Mouse (Mus musculus) liver (tissue): Measurements from ENCODE around the gene Gm4871.
"Not testable (repeated sequence)": the region's sequence is repeated elsewhere in the genome, so short reads cannot be mapped to it uniquely, and the experiment has no call there.

ENCODE experiments used
- DNase-seq: peaks from one replicate; pipeline ENCODE4 v3.0.0-alpha.2; 2020; ENCODE audit warnings: mixed read lengths

Gm4871 gene

DNA sequence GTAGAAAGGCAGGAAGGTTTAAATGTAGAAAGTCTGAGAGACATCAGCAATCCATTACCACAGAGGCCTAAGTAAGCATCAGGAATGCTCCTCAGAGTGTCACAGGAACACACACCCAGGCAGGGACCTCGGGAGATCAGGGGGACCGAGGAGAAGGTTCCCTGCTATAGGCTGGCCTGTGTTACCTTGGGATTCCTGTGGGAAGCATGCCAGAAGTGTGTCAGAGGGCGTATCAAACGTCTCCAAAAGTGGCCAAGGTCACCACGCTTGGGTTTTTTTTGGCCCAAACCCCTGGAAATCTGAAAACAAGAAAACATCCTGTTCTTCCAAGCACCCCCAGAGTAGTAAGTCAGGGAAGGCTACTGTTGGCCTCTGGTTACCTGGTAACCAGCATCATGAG, at the start of gene Gm4871:
Gene Gm4871 (minus strand): TSS at position 364 of the 400 bp plus-strand sequence.
- DNase-seq, result not testable (repeated sequence)

DNA sequence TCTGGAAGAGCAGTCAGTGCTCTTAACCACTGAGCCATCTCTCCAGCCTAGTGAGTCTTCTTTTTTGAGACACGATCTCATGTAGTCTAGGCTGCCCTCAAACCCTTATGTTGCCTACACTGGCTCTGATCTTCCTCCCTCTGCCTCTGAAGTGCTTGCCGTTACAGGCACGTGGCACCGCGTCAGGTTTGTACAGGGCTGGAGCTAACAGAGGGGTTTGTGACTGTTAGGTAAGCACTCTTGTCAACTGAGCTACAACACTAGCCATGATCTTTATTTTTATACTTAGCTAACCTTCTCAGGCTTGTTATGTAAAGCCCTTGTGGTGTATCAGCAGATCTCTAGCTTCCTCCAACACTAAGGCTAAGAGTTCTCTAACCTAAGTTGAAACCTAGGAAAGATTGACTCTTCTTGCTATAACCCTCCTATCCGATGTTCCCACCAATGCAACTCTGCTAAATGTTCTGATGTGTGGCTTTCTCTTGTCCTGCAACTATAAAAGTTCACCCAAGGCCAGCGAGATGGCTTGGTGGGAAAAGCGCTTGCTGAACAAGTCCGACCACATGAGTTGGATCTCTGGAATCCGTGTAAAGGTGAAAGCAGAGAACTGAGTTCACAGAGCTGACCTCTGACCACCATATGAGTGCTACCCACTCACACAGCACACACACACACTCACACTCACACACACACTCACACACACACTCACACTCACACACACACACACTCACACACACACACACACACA, 49.5 kb upstream of the Gm4871 start:
- DNase-seq, result no peak

DNA sequence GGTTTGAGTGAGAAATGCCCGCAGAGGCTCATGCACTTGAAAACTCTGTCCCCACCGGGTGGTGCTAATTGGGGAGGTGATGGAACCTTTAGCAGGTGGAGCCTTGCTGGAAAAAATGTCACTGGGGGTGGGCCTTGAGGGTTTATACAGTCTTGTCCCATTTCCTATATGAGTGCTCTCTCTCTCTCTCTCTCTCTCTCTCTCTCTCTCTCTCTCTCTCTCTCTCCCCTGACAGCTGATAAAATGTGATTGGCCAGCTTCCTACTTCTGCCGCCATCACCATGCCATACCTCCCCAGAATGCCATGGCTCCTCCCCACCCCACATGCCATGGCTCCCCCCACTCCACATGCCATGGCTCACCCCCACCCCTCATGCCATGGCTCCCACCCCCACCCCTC, 42.5 kb upstream of the Gm4871 start:
- DNase-seq, result no peak

DNA sequence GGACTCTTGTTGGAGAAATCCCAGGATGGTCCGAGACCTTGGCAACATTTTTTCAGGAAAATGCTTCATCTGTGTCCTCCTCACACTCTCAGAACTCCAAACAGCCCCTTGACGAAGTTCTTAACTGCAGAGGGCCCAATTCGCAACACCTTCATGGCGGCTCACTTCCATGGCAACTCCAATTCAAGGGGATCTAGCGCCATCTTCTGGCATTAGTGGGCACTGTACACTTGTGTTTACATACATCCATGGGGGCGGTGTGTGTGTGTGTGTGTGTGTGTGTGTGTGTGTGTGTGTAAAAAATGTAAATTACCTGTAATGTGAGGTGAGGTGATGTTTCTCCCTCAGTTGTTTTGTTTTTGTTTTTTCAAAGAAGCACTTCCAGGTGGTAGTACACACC, 38.8 kb upstream of the Gm4871 start:
- peak; percentile 22 for DNase-seq

DNA sequence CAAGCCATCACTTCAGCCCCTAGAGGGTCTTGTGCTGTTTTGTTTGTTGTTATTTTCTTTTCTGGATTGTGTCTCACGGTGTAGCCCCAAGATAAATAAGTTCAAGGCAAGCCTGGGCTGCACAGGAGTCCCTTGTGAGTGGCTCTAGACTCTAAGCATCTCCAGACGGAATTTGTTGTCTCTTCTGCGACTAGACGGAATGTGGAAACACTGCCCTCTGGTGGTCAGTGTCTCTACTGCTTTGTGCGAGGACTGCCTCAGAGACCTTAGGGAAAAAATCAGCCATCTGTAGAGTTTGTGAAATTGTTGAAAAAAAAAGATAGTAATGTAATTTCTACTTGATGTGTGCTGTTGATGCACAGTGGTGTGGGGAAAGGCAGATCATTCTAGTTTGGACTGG, 37.2 kb upstream of the Gm4871 start:
- peak; percentile 69 for DNase-seq

DNA sequence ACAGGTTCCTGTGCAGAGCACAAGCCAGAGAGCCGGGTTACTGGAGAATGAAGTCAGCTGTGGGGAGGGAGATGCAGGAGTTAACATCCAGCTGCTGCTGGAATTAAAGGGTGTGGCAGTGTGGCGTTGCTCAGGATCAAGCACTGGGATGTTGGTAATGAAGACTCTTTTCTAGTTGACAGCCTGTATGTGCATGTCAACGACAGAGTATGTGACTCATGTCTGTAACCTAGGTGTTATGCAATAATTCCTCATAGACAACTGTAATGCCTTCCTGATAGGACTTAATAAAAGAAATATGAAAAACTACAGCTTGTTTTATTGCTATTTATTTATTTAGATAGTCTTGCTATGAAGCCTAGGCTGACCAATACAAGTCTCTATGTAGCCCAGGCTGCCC, 36.3 kb upstream of the Gm4871 start:
- DNase-seq, result no peak

DNA sequence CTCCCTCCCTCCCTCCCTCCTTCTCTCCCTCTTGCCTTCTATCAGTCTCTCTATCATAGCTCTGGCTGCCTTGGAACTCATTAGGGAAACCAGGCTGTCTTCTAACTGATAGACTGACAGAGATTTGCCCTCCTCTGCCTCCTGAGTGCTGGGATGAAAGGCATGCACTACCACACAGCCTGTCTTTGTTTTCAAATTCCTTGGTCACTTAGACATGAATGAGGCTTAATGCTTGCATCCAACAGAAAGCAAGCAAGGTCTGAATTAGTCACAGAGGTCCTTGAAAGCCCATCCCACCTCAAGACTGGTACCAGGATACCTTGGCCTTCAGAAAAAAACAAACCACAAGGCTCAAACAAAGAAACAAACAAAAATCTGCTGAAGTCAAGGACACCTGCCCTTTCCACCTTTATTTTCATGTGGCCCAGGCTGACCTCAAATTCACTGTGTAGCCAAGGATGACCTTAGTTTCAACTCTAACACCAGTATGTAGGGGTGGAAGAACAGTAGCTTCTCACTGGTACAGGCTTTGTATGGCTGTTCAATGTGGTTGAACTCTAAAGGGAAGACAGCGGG, 32.3 kb upstream of the Gm4871 start:
- DNase-seq, result no peak

DNA sequence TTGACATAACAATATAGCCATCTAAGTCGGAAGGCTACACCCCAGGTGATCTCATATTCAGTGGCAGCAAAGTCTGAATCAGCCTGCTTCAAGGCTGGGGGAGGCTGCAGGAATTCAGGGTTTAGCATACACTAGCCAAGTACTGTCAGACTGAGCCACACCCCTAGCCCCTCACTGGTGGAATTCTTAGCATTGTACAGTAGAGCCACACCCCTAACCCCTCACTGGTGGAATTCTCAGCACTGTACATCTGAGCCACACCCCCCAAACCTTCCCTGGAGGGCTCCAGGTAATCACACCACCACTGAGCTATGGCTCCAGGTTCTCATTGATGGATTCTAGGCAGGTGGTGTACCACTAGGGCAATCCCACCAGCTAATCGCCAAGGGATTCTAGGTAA, 27.0 kb upstream of the Gm4871 start:
- no peak for DNase-seq

DNA sequence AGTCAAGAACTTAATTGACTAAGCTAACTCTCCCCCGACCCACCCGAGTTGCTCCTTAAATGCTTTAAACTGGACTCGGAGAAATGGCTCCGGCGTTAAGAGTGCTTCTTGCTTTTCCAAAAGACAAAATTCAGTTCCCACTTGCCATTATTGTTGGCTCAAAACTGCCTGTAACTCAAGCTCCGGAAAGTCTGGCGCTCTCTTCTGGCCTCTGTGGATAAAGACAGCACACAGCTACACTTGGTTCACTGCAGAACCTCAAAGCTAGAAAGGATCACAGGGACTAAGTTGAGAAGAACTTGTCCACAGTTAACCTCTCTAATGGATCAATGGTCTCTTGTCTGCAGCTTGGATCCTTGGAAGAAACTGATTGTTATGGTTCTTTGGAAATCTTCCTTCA, 26.2 kb upstream of the Gm4871 start:
- DNase-seq, result no peak

DNA sequence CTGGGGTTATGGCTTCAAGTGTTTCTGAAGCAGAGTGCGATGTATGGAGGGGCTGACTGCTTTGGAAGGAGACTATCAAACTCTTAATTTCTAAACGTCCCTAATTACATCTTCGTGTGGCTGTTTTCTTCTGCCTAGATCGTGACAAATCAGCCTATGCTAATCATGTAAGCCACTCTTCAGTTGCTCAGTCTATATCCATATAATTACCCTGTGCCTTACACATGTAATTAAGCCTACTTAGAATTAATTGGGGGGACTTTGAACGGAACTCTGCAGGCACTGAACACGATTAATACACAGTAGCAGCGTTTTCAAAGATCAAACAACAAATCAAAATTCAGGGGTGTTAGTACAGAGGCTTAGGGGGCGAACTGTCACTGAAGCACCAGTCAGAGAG, 25.4 kb upstream of the Gm4871 start:
- DNase-seq, result no peak

DNA sequence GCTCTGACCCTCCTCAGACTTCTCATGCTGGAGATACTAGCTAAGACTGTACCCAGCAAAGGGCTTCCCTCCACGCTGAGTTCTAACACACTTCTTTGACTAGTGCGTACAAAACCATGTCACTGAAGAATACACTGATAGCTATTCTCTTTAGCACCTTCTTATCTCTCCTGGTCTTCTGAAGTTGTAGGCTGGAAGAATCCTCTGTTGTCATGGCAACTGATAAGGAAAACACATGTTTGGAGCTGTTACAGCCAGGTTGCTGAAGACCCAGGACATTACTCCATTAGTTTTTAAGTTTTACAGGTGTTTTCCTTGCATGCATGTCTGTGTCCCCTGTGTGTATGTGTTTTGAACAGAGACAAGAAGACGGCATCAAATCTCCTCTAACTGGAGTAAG, 21.6 kb upstream of the Gm4871 start:
- not testable (repeated sequence) for DNase-seq

DNA sequence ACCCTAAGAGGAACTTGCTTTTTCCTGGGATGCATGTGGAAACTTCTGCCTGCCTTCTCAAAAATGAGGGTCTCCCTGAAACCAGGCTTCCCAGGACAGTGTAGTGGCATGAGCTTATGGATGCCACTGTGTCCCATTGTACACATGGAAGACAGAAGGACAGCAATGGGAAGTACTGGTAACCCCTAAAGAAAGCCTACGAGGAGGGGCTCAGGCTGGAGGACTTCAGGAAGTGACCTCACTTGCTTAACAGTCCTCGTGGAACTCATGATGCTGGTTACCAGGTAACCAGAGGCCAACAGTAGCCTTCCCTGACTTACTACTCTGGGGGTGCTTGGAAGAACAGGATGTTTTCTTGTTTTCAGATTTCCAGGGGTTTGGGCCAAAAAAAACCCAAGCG, 10.1 kb upstream of the Gm4871 start, which contains the start of gene 1700018F24Rik:
Gene 1700018F24Rik (plus strand): TSS at position 301 of the 400 bp plus-strand sequence.
- not testable (repeated sequence) for DNase-seq

DNA sequence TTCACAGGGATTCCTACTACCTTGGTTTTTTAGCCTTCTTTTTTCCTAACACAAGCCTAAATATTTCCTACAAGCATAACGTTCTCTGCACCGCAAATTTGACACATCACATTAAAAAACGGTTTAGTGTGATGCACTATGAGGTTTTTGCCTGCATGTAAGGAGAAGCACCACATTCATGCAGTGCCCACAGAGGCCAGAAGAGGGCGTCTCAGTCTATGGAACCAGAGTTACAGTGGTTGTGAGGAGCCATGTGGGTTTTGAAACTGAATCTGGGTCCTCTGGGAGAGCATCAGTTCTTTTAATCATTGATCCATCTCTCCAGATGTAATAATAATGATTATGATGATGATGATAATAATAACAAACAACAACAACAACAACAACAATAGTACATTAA, 9.1 kb upstream of the Gm4871 start:
- peak; percentile 38 for DNase-seq

DNA sequence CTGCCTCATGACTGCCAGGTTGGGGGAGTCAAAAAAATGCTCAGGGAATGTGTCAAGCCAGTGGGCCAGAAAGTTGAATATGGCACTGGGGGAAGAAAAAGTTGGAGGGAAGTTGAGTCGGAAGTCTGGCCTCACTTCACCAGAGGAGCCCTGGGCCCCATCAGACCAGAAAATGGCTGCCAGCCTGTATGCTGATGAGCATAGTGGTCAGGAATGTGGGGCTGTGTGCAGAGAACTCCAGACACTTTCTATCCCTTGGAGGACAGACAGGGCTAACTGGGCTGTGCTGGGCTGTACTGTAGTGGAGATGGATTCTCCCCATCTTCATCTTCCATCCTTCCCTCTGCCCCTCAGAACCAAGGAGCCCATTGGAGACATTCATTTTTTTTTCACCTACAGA, 2.1 kb downstream of the Gm4871 start:
- DNase-seq, result not testable (repeated sequence)

DNA sequence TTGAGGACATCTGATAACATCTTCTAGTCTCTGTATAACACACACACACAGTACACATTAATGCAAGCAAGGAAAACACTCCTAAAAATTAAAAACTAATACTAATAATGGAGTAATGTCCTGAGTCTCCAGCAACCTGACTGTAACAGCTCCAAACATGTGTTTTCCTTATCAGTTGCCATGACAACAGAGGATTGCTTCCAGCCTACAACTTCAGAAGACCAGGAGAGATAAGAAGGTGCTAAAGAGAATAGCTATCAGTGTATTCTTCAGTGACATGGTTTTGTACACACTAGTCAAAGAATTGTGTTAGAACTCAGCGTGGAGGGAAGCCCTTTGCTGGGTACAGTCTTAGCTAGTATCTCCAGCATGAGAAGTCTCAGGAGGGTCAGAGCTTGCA, 11.8 kb downstream of the Gm4871 start:
- DNase-seq, result not testable (repeated sequence)

DNA sequence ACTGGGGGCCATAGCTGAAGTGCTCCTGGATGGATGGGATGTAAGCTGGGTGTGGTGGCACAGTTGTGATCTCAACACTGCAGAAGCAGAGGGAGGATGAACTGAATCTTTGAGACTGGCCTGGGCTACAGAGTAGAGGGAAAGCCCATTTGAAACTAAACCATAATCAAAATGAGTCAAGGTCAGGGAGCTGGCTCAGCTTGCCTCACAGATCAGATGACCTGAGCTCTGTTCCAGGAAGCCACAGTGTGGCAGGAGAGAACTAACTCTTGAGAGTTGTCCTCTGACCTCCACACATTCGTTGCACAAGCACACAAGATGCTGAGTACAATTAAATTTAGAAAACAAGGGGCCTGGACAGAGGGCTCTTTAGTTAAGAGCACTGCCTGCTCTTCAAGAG, 12.3 kb downstream of the Gm4871 start:
- not testable (repeated sequence) for DNase-seq

DNA sequence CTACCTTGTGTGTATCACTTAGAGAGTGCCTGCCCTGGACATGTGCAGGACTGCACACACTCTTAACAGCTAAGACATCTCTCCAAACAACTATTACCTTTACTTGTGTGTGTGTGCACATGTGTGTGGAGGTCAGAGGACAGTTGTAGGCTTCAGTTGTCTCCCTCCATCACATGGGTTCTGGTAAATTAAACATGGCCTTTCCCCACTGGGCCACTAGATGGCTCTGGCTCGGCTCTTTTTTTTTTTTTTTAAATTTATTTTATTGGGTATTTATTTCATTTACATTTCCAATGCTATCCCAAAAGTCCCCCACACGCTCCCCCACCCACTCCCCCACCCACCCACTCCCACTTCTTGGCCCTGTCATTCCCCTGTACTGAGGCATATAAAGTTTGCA, 15.8 kb downstream of the Gm4871 start:
- not testable (repeated sequence) for DNase-seq

DNA sequence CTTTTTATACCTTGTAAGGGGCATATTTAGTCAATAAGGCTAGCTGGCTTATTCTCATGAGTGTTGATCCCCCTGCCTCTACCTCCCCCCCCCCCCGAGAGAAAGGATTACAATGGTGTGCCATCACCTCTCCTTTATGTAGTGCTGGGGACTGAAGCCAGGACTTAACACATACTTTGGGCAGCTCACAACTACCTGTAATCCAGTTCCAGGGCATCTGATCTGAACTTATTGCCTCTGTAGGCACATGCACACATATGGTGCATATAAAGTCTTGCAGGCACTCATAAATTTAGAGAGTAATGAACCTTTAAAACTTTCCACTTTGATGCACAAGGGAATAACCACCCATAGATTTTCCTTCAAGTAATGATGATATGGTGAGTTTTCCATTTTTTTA, 18.3 kb downstream of the Gm4871 start:
- DNase-seq, result no peak

DNA sequence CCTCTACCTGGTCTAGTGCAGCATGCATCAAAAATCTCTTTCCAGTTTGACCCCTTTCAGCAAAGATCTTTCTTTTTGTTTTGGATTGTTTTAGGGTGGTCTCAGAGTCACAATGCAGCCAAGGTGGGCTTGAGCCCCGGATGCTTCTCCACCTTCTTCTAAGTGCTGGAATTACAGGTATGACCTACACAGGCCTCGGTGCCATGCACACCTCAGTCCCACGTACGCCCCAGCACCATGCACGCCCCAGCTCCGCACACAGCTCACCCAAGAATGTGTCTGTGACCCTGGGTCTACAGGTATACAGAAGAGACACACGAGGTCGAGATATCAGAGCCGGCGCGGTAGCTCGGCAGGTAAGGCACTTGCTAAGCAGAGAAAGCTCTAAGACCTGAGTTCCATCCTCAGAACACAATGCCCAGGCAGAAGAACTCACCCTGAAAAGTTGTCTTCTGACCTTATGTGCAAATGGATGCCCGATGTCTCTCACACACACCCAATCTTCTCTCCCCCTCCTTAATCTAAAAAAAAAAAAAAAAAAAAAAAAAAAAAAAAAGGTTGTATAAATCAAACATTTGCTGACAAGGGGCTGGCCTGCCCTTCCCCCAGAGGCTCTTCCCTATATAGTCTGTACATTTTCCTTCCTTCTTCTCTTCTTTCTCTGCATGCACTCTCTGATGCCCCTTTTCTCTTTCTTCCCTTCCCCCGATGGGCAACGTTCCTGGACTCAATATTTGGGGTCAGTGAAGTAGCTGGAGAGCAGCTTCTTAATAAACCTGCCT, 23.5 kb downstream of the Gm4871 start:
- DNase-seq, result no peak

DNA sequence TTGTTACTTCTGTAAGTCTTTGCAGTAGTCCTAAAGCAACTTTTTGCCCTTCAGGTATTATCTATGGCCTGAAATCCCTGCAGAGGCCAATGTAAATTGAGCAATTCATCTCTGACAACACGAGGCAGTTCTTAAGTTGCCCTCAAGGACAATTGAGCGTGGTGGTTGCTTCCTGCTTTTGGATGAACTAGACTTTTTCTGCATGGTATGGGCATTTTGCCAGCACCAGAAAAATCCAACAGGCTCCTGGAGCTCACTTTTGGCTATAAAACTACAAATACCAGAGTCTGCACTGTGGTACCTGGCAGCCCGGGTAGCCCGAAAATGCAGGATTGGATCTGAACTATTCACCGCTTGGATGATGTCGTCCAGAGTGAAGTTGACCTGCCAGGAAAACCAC, 27.0 kb downstream of the Gm4871 start:
- no peak for DNase-seq

DNA sequence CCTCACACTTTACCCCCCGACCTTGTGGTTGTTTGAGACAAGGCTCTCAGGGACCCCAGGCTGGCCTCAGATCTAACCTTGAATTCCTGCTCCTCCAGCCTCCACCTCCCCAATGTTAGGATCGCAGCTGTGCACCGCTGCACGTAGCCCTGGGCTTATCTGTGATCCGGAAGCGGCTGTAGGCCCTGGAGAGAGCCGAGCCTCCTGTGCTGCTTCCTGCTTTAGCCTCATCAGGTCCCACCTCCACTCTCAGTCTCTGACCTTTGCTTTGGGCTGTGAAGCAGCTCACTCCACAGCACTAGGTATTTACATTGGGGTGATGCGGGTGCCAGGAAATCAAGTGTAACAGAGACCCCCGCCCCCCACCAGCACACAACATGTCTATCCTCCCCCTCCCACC, 28.1 kb downstream of the Gm4871 start:
- DNase-seq, result no peak

DNA sequence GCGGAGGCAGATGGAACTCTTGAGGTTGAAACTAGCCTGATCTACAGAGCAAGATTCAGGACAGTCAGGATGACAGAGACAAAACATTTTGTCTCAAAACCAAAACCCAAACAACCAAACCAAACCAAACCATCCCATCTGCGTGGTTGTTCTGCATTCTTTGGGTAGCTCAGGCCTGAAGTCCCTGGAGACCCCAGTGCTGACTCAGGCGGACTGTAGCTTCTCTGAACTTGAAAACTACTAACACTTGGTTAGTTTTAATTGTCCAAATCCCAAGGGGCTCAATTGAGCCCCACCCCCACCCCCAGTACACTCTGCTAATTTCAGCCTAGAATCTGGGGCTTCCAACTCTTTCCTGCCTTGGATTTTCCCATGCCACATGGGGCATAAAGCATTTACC, 29.2 kb downstream of the Gm4871 start:
- DNase-seq, result no peak

DNA sequence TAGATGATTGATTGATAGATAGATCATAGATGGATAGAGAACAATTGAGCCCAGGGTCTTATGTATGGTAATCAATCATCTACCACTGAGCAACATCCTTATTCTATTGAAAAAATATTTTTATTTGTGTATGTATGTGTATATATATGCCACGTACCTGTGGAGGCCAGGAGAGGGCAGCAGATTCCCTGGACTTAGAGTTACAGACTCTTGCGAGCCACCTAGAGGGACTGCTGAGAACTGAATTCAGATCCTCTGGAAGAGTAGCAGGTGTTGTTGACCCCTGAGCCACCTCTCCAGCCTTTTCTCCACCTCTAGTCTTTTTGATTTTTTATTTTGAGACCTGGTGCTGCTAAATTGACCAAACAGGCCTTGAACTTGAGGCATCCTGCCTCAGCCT, 34.1 kb downstream of the Gm4871 start:
- DNase-seq, result peak; percentile 27

DNA sequence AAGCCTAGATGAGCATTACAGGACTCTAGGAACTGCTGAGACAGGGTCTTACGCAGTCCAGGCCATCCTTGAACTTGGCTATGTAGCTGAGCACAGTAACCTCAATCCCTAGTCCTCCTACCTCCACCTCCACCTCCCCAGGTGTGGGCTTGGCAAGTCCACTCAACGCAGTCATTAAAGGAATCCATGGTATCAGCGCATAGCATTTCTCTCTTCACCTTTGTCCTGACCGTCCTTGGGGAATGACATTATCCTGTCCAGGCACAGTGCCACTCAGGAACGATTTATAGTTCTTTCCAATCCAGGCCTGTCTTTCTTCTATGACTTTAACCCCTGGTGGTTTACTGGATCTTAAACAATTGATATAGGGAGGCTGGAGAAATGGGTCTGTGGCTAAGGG, 42.1 kb downstream of the Gm4871 start:
- DNase-seq, result no peak
